Mouse (Mus musculus): ENCODE results near the gene Sulf2. TPM values are rescaled to one million over a fixed set of nuclear protein-coding genes. Genes with fewer than 3 reads are reported as not detected.

Sulf2 gene
- polyA plus RNA-seq, 1 experiment from 2014 or later: 33.2 TPM

- H3K9ac ChIP-seq (ENCODE audit: low read length): no peak overlapping the region
- WGBS: 89% methylated on average over 7 of the region's 7 CpGs
- no peak overlapping the region for H3K27ac ChIP-seq (ENCODE audit: low read depth, low read length)
- H3K4me3 ChIP-seq (ENCODE audit: low read depth, low read length): no peak overlapping the region
- DNase-seq (ENCODE audit: low spot score) (no peak), ATAC-seq (no peak)
- H3K4me1 ChIP-seq (ENCODE audit: control insufficient read depth, insufficient read depth, low read length): no peaks in the 10 kb centered on the region
- H3K4me2 ChIP-seq (ENCODE audit: low read length): no peak overlapping the region
- H3K9me3 ChIP-seq (replicated peaks; ENCODE audit: control insufficient read depth, low read length): no peaks in the 10 kb centered on the region
- H3K27me3 ChIP-seq (replicated peaks; ENCODE audit: control insufficient read depth, insufficient read depth, low read length): no peaks in the 10 kb centered on the region
- 0 out of 2 replicates have a peak, but pooled peaks cover 3% of the 10 kb centered on the region for H3K36me3 ChIP-seq (ENCODE audit: control insufficient read depth, insufficient read depth, low read length)
Observed at GRCm38 (mm10) chr2:166084111-166084510, 71.4 kb downstream of the Sulf2 start.

GRCm38 (mm10) chr2:166083542-166084031 lies 71.9 kb downstream of the Sulf2 start:
- Histone ChIP-seq H3K9ac (ENCODE audit: low read length) (no peak overlapping the region), H3K36me3 (ENCODE audit: control insufficient read depth, insufficient read depth, low read length) (0 out of 2 replicates have a peak, but pooled peaks cover 3% of the 10 kb centered on the region), H3K4me1 (ENCODE audit: control insufficient read depth, insufficient read depth, low read length) (no peaks in the 10 kb centered on the region), H3K9me3 (replicated peaks; ENCODE audit: control insufficient read depth, low read length) (no peaks in the 10 kb centered on the region), H3K27ac (ENCODE audit: low read depth, low read length) (no peak overlapping the region), H3K4me2 (ENCODE audit: low read length) (no peak overlapping the region), H3K27me3 (replicated peaks; ENCODE audit: control insufficient read depth, insufficient read depth, low read length) (no peaks in the 10 kb centered on the region), H3K4me3 (ENCODE audit: low read depth, low read length) (no peak overlapping the region)
- WGBS: 89% methylated on average over 9 of the region's 9 CpGs
- no peak for DNase-seq (ENCODE audit: low spot score)
- ATAC-seq: no peak

- Histone ChIP-seq H3K36me3 (ENCODE audit: control insufficient read depth, insufficient read depth, low read length) (0 out of 2 replicates have a peak, but pooled peaks cover 5% of the 10 kb centered on the region), H3K27ac (ENCODE audit: low read depth, low read length) (no peak overlapping the region), H3K4me2 (ENCODE audit: low read length) (no peak overlapping the region), H3K4me3 (ENCODE audit: low read depth, low read length) (no peak overlapping the region), H3K9me3 (replicated peaks; ENCODE audit: control insufficient read depth, low read length) (no peaks in the 10 kb centered on the region), H3K4me1 (ENCODE audit: control insufficient read depth, insufficient read depth, low read length) (no peaks in the 10 kb centered on the region), H3K9ac (ENCODE audit: low read length) (no peak overlapping the region), H3K27me3 (replicated peaks; ENCODE audit: control insufficient read depth, insufficient read depth, low read length) (no peaks in the 10 kb centered on the region)
- no peak for DNase-seq (ENCODE audit: low spot score)
- 79% methylated on average over 10 of the region's 10 CpGs for WGBS
- ATAC-seq: no peak
Observed at GRCm38 (mm10) chr2:166082661-166083060, 72.8 kb downstream of the Sulf2 start.

- 68% methylated on average over 5 of the region's 5 CpGs for WGBS
- H3K27ac ChIP-seq (ENCODE audit: low read depth, low read length): no peak overlapping the region
- ATAC-seq (no peak), DNase-seq (ENCODE audit: low spot score) (peak; percentile 65)
- no peak overlapping the region for H3K4me2 ChIP-seq (ENCODE audit: low read length)
- no peak overlapping the region for H3K4me3 ChIP-seq (ENCODE audit: low read depth, low read length)
- H3K27me3 ChIP-seq (replicated peaks; ENCODE audit: control insufficient read depth, insufficient read depth, low read length): no peaks in the 10 kb centered on the region
- no peaks in the 10 kb centered on the region for H3K9me3 ChIP-seq (replicated peaks; ENCODE audit: control insufficient read depth, low read length)
- no peak overlapping the region for H3K9ac ChIP-seq (ENCODE audit: low read length)
- no peaks in the 10 kb centered on the region for H3K4me1 ChIP-seq (ENCODE audit: control insufficient read depth, insufficient read depth, low read length)
- H3K36me3 ChIP-seq (ENCODE audit: control insufficient read depth, insufficient read depth, low read length): 0 out of 2 replicates have a peak, but pooled peaks cover 5% of the 10 kb centered on the region
Observed at GRCm38 (mm10) chr2:166082193-166082592, 73.3 kb downstream of the Sulf2 start.

GRCm38 (mm10) chr2:166080967-166081750 lies 74.3 kb downstream of the Sulf2 start:
- WGBS: 87% methylated on average over 21 of the region's 21 CpGs
- Histone ChIP-seq H3K27ac (ENCODE audit: low read depth, low read length) (no peak overlapping the region), H3K4me3 (ENCODE audit: low read depth, low read length) (no peak overlapping the region), H3K9me3 (replicated peaks; ENCODE audit: control insufficient read depth, low read length) (no peaks in the 10 kb centered on the region), H3K9ac (ENCODE audit: low read length) (no peak overlapping the region), H3K4me1 (ENCODE audit: control insufficient read depth, insufficient read depth, low read length) (no peaks in the 10 kb centered on the region), H3K4me2 (ENCODE audit: low read length) (no peak overlapping the region), H3K27me3 (replicated peaks; ENCODE audit: control insufficient read depth, insufficient read depth, low read length) (no peaks in the 10 kb centered on the region), H3K36me3 (ENCODE audit: control insufficient read depth, insufficient read depth, low read length) (0 out of 2 replicates have a peak, but pooled peaks cover 2% of the 10 kb centered on the region)
- DNase-seq (ENCODE audit: low spot score): no peak
- ATAC-seq: no peak

- Histone ChIP-seq H3K9me3 (replicated peaks; ENCODE audit: control insufficient read depth, low read length) (no peaks in the 10 kb centered on the region), H3K27ac (ENCODE audit: low read depth, low read length) (no peak overlapping the region), H3K4me1 (ENCODE audit: control insufficient read depth, insufficient read depth, low read length) (no peaks in the 10 kb centered on the region), H3K27me3 (replicated peaks; ENCODE audit: control insufficient read depth, insufficient read depth, low read length) (no peaks in the 10 kb centered on the region), H3K4me3 (ENCODE audit: low read depth, low read length) (no peak overlapping the region), H3K36me3 (ENCODE audit: control insufficient read depth, insufficient read depth, low read length) (0 out of 2 replicates have a peak, but pooled peaks cover 2% of the 10 kb centered on the region), H3K4me2 (ENCODE audit: low read length) (no peak overlapping the region), H3K9ac (ENCODE audit: low read length) (no peak overlapping the region)
- DNase-seq (ENCODE audit: low spot score) (peak; percentile 60), ATAC-seq (no peak)
- 65% methylated on average over 17 of the region's 17 CpGs for WGBS
Observed at GRCm38 (mm10) chr2:166079961-166080885, 75.2 kb downstream of the Sulf2 start.

GRCm38 (mm10) chr2:166079231-166079630 lies 76.2 kb downstream of the Sulf2 start:
- Histone ChIP-seq H3K9me3 (replicated peaks; ENCODE audit: control insufficient read depth, low read length) (no peaks in the 10 kb centered on the region), H3K36me3 (ENCODE audit: control insufficient read depth, insufficient read depth, low read length) (0 out of 2 replicates have a peak, but pooled peaks cover 2% of the 10 kb centered on the region), H3K4me3 (ENCODE audit: low read depth, low read length) (no peak overlapping the region), H3K4me2 (ENCODE audit: low read length) (no peak overlapping the region), H3K4me1 (ENCODE audit: control insufficient read depth, insufficient read depth, low read length) (no peaks in the 10 kb centered on the region), H3K27me3 (replicated peaks; ENCODE audit: control insufficient read depth, insufficient read depth, low read length) (no peaks in the 10 kb centered on the region), H3K27ac (ENCODE audit: low read depth, low read length) (no peak overlapping the region), H3K9ac (ENCODE audit: low read length) (no peak overlapping the region)
- no peak for DNase-seq (ENCODE audit: low spot score)
- 92% methylated on average over 14 of the region's 14 CpGs for WGBS
- no peak for ATAC-seq

GRCm38 (mm10) chr2:166077371-166077770 lies 78.1 kb downstream of the Sulf2 start:
- Histone ChIP-seq H3K4me3 (ENCODE audit: low read depth, low read length) (no peak overlapping the region), H3K9me3 (replicated peaks; ENCODE audit: control insufficient read depth, low read length) (no peaks in the 10 kb centered on the region), H3K9ac (ENCODE audit: low read length) (no peak overlapping the region), H3K27ac (ENCODE audit: low read depth, low read length) (no peak overlapping the region), H3K4me1 (ENCODE audit: control insufficient read depth, insufficient read depth, low read length) (no peaks in the 10 kb centered on the region), H3K27me3 (replicated peaks; ENCODE audit: control insufficient read depth, insufficient read depth, low read length) (no peaks in the 10 kb centered on the region), H3K36me3 (ENCODE audit: control insufficient read depth, insufficient read depth, low read length) (0 out of 2 replicates have a peak, but pooled peaks cover 6% of the 10 kb centered on the region), H3K4me2 (ENCODE audit: low read length) (no peak overlapping the region)
- WGBS: 93% methylated on average over 9 of the region's 9 CpGs
- ATAC-seq (no peak), DNase-seq (ENCODE audit: low spot score) (no peak)

All from forebrain, embryonic 14.5 days (tissue).